Mouse (Mus musculus): ENCODE data around the gene Zfp143.
A peak's percentile ranks its signal among the peaks of the same experiment; 100 is the strongest.

DNA sequence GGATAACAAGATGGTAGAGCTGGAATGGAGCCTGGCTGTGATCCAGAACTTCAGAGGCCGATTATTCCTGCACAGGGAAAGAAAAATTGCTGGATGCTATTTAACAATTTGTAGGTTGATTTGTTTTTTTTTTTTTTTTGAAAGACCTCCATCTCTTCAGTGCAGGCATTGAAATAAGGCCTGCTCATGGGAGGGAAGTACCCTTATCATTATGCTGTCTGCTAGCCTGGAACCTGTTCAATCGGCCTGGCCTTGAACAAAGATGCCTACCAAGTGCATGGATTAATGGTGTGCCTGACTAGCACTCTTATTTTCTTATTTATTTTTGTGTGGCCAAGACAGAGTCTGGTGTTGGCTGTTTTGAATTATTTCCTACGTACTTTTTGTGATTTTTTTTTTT, 30.7 kb upstream of the Zfp143 start:
- no peak for TF ChIP-seq ZKSCAN1 (IDR thresholded peaks at IDR 0.05; ENCODE audit: low read depth, low read length)
- no peak for TF ChIP-seq ZC3H11A (IDR thresholded peaks at IDR 0.05; ENCODE audit: low read depth, low read length)
- peak in 1 of 2 experiments; percentile 25; a peak in 1 of 4 replicates for TF ChIP-seq POLR2A (IDR thresholded peaks at IDR 0.05; ENCODE audit: control insufficient read depth in 1 of 2, insufficient read depth in 1 of 2, low read depth in 1 of 2, low read length in 2 of 2, poor library complexity in 1 of 2)
- no peak for TF ChIP-seq SMC3 (IDR thresholded peaks at IDR 0.05; ENCODE audit: low read depth, low read length)
- no peak for TF ChIP-seq BHLHE40 (IDR thresholded peaks at IDR 0.05; ENCODE audit: borderline replicate concordance, low read depth, low read length)
- TF ChIP-seq MYC (IDR thresholded peaks at IDR 0.05; ENCODE audit: low read depth, low read length): no peak
- TF ChIP-seq CTCF (IDR thresholded peaks at IDR 0.05 in 2 of 3, conservative IDR thresholded peaks at IDR 0.05 in 1 of 3; ENCODE audit: control insufficient read depth in 1 of 3, insufficient read depth in 1 of 3, low read depth in 2 of 3, low read length in 3 of 3, poor library complexity in 1 of 3, severe bottlenecking in 1 of 3): no peak
- no peak for TF ChIP-seq NELFE (IDR thresholded peaks at IDR 0.05; ENCODE audit: low read depth, low read length)
- no peak for TF ChIP-seq MAFK (IDR thresholded peaks at IDR 0.05; ENCODE audit: borderline replicate concordance, low read depth, low read length)
- no peak for TF ChIP-seq ZMIZ1 (IDR thresholded peaks at IDR 0.05; ENCODE audit: low read depth, low read length)
- no peak for TF ChIP-seq EP300 (IDR thresholded peaks at IDR 0.05; ENCODE audit: low read depth in 1 of 2, low read length in 2 of 2)
